Mouse (Mus musculus): ENCODE data around the gene Ddx11. TPM values are rescaled to one million over a fixed set of nuclear protein-coding genes. Genes with fewer than 3 reads are reported as not detected.

Gene Ddx11
- polyA plus RNA-seq (2014; fragmentation: Nextera tagmentation; extraction: Ambion mirVana): 28.0 and 32.5 TPM in 2 replicates

GRCm38 (mm10) chr17:66123066-66123815, at the start of gene Ddx11:
Gene Ddx11, plus strand, starts transcription at chr17:66123520.
- Histone ChIP-seq H3K27ac (replicated peaks; ENCODE audit: low read depth, low read length) (peak within 1 kb of the TSS; percentile 83), H3K4me2 (ENCODE audit: low read depth, severe bottlenecking) (peak within 1 kb of the TSS; percentile 59), H3K9me3 (ENCODE audit: control insufficient read depth, low read length) (no peaks in the 10 kb centered on the region), H3K27me3 (ENCODE audit: control insufficient read depth, insufficient read depth, low read length) (no peaks in the 10 kb centered on the region), H3K4me3 (ENCODE audit: low read depth, low read length) (peak within 1 kb of the TSS; percentile 76), H3K4me1 (ENCODE audit: control insufficient read depth, insufficient read depth, low read length) (no peaks in the 10 kb centered on the region), H3K9ac (ENCODE audit: low read length) (peak within 1 kb of the TSS; percentile 67), H3K36me3 (ENCODE audit: control insufficient read depth, insufficient read depth, low read length) (peaks cover 7% of the 10 kb centered on the region)
- WGBS: 7% methylated on average over 45 of the region's 45 CpGs
- ATAC-seq (ENCODE audit: insufficient number of reproducible peaks, low FRiP score, low TSS enrichment, low read depth) (peak; percentile 86), DNase-seq (ENCODE audit: low spot score) (peak; percentile 96)

- Histone ChIP-seq H3K27me3 (ENCODE audit: control insufficient read depth, insufficient read depth, low read length) (no peaks in the 10 kb centered on the region), H3K9ac (ENCODE audit: low read length) (no peak overlapping the region), H3K27ac (replicated peaks; ENCODE audit: low read depth, low read length) (no peak overlapping the region), H3K4me2 (ENCODE audit: low read depth, severe bottlenecking) (no peak overlapping the region), H3K4me3 (ENCODE audit: low read depth, low read length) (no peak overlapping the region), H3K4me1 (ENCODE audit: control insufficient read depth, insufficient read depth, low read length) (no peaks in the 10 kb centered on the region), H3K36me3 (ENCODE audit: control insufficient read depth, insufficient read depth, low read length) (no peaks in the 10 kb centered on the region), H3K9me3 (ENCODE audit: control insufficient read depth, low read length) (no peaks in the 10 kb centered on the region)
- ATAC-seq (ENCODE audit: insufficient number of reproducible peaks, low FRiP score, low TSS enrichment, low read depth) (no peak), DNase-seq (ENCODE audit: low spot score) (no peak)
- WGBS: 89% methylated on average over 7 of the region's 7 CpGs
These were observed 49.3 kb upstream of the Ddx11 start for GRCm38 (mm10) chr17:66073971-66074370.

DNA sequence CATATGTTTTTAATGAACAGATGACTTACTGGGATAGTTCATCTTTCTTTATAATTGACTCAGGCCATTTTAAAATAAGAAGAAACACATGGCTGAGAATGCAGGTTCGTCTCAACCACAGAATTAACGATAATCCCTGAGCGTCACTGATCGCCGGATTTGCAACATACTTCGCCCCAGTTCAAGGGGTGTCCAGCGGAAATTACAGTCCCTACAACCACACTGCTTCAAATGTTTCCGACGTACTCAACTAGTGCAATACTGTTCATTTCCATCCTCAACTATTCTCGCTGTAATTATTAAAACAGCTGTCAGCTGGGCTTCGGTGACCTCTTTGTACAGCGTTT, 47.5 kb upstream of the Ddx11 start:
- Histone ChIP-seq H3K4me3 (ENCODE audit: low read depth, low read length) (peak overlapping the region; percentile 77), H3K27me3 (ENCODE audit: control insufficient read depth, insufficient read depth, low read length) (no peaks in the 10 kb centered on the region), H3K36me3 (ENCODE audit: control insufficient read depth, insufficient read depth, low read length) (no peaks in the 10 kb centered on the region), H3K27ac (replicated peaks; ENCODE audit: low read depth, low read length) (no peak overlapping the region), H3K9ac (ENCODE audit: low read length) (no peak overlapping the region; the same call in 1 of the 2 replicates), H3K4me1 (ENCODE audit: control insufficient read depth, insufficient read depth, low read length) (no peaks in the 10 kb centered on the region), H3K9me3 (ENCODE audit: control insufficient read depth, low read length) (no peaks in the 10 kb centered on the region), H3K4me2 (ENCODE audit: low read depth, severe bottlenecking) (peak overlapping the region; percentile 89)
- ATAC-seq (ENCODE audit: insufficient number of reproducible peaks, low FRiP score, low TSS enrichment, low read depth) (no peak), DNase-seq (ENCODE audit: low spot score) (no peak)
- 3% methylated on average over 12 of the region's 12 CpGs for WGBS

GRCm38 (mm10) chr17:66076174-66076927, 47.0 kb upstream of the Ddx11 start:
- Histone ChIP-seq H3K27ac (replicated peaks; ENCODE audit: low read depth, low read length) (peak overlapping the region; percentile 65), H3K9me3 (ENCODE audit: control insufficient read depth, low read length) (no peaks in the 10 kb centered on the region), H3K36me3 (ENCODE audit: control insufficient read depth, insufficient read depth, low read length) (no peaks in the 10 kb centered on the region), H3K4me3 (ENCODE audit: low read depth, low read length) (peak overlapping the region; percentile 77), H3K4me2 (ENCODE audit: low read depth, severe bottlenecking) (peak overlapping the region; percentile 89), H3K27me3 (ENCODE audit: control insufficient read depth, insufficient read depth, low read length) (no peaks in the 10 kb centered on the region), H3K9ac (ENCODE audit: low read length) (peak overlapping the region; percentile 70), H3K4me1 (ENCODE audit: control insufficient read depth, insufficient read depth, low read length) (no peaks in the 10 kb centered on the region)
- under 1% methylated on average over 76 of the region's 95 CpGs for WGBS
- DNase-seq (ENCODE audit: low spot score) (peak; percentile 59), ATAC-seq (ENCODE audit: insufficient number of reproducible peaks, low FRiP score, low TSS enrichment, low read depth) (peak; percentile 89)

DNA sequence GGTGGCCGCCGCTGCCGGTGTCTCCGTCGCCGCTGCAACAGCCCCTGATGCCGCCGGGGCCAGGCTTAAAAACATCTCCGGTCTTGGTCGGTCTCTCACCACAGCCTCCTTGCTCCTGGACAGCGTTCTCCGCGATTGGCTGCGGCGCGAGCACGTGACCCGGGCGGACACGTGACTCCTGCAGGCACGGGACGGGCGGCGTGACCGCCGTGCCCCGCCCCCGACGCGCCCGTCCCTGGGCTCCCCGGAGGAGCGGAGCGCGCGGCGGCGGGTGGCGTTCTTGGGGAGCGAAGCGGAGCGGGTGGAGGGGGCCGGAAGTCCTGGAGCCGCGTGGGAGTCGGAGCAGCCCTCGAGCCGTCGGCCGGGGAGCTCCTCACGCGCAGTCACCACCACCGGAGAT, 46.4 kb upstream of the Ddx11 start, which contains the start of gene Ankrd12:
Ankrd12 (minus strand) TSS at position 156 of the 400 bp plus-strand sequence.
- Histone ChIP-seq H3K9ac (ENCODE audit: low read length) (peak within 1 kb of the TSS; percentile 70), H3K27ac (replicated peaks; ENCODE audit: low read depth, low read length) (peak within 1 kb of the TSS; percentile 68), H3K4me2 (ENCODE audit: low read depth, severe bottlenecking) (peak within 1 kb of the TSS; percentile 89), H3K4me3 (ENCODE audit: low read depth, low read length) (peak within 1 kb of the TSS; percentile 77), H3K27me3 (ENCODE audit: control insufficient read depth, insufficient read depth, low read length) (no peaks in the 10 kb centered on the region), H3K36me3 (ENCODE audit: control insufficient read depth, insufficient read depth, low read length) (no peaks in the 10 kb centered on the region), H3K9me3 (ENCODE audit: control insufficient read depth, low read length) (no peaks in the 10 kb centered on the region), H3K4me1 (ENCODE audit: control insufficient read depth, insufficient read depth, low read length) (no peaks in the 10 kb centered on the region)
- ATAC-seq (ENCODE audit: insufficient number of reproducible peaks, low FRiP score, low TSS enrichment, low read depth) (peak; percentile 94), DNase-seq (ENCODE audit: low spot score) (peak; percentile 93)
- 3% methylated on average over 53 of the region's 53 CpGs for WGBS

DNA sequence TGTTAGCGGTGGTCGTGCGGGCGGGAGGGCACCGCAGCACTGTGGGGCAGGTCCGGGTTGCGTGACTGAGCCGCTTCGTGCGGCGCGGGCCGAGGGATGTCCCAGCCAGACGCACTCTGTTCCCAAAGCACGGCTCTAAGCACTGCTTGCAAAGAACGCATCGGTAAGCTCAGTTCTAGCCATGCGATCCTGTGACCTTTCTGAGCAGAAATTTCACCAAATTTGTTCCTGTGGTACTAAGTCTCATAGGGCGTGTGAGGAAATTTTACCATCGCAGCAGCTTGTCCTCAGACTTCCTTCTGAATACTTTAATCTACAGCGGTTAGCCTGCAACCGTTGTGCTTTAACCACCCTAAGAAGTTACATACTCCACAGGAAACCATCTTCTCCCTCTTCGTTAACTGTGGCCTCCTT, 45.9 kb upstream of the Ddx11 start:
- under 1% methylated on average over 23 of the region's 23 CpGs for WGBS

GRCm38 (mm10) chr17:66084486-66084885, 38.8 kb upstream of the Ddx11 start:
- DNase-seq (ENCODE audit: low spot score): no peak

More for the DNA sequence above, 45.9 kb upstream of the Ddx11 start:
- Histone ChIP-seq H3K9me3 (ENCODE audit: control insufficient read depth, low read length) (no peaks in the 10 kb centered on the region), H3K4me2 (ENCODE audit: low read depth, severe bottlenecking) (peak overlapping the region; percentile 89), H3K9ac (ENCODE audit: low read length) (peak overlapping the region; percentile 70), H3K27ac (replicated peaks; ENCODE audit: low read depth, low read length) (peak overlapping the region; percentile 68), H3K4me1 (ENCODE audit: control insufficient read depth, insufficient read depth, low read length) (no peaks in the 10 kb centered on the region), H3K27me3 (ENCODE audit: control insufficient read depth, insufficient read depth, low read length) (no peaks in the 10 kb centered on the region), H3K36me3 (ENCODE audit: control insufficient read depth, insufficient read depth, low read length) (no peaks in the 10 kb centered on the region), H3K4me3 (ENCODE audit: low read depth, low read length) (peak overlapping the region; percentile 77)
- ATAC-seq (ENCODE audit: insufficient number of reproducible peaks, low FRiP score, low TSS enrichment, low read depth) (peak; percentile 51), DNase-seq (ENCODE audit: low spot score) (no peak)

GRCm38 (mm10) chr17:66085038-66085437, 38.3 kb upstream of the Ddx11 start:
- peaks cover 3% of the 10 kb centered on the region for H3K36me3 ChIP-seq (ENCODE audit: control insufficient read depth, insufficient read depth, low read length)
- DNase-seq (ENCODE audit: low spot score) (no peak), ATAC-seq (ENCODE audit: insufficient number of reproducible peaks, low FRiP score, low TSS enrichment, low read depth) (no peak)
- H3K4me1 ChIP-seq (ENCODE audit: control insufficient read depth, insufficient read depth, low read length): no peaks in the 10 kb centered on the region
- H3K4me2 ChIP-seq (ENCODE audit: low read depth, severe bottlenecking): no peak overlapping the region
- WGBS: 89% methylated on average over 1 of the region's 1 CpGs
- no peak overlapping the region for H3K4me3 ChIP-seq (ENCODE audit: low read depth, low read length)
- no peaks in the 10 kb centered on the region for H3K9me3 ChIP-seq (ENCODE audit: control insufficient read depth, low read length)
- H3K27ac ChIP-seq (replicated peaks; ENCODE audit: low read depth, low read length): no peak overlapping the region
- H3K9ac ChIP-seq (ENCODE audit: low read length): no peak overlapping the region
- no peaks in the 10 kb centered on the region for H3K27me3 ChIP-seq (ENCODE audit: control insufficient read depth, insufficient read depth, low read length)

More at GRCm38 (mm10) chr17:66084486-66084885, 38.8 kb upstream of the Ddx11 start:
- peaks cover 3% of the 10 kb centered on the region for H3K36me3 ChIP-seq (ENCODE audit: control insufficient read depth, insufficient read depth, low read length)
- no peaks in the 10 kb centered on the region for H3K9me3 ChIP-seq (ENCODE audit: control insufficient read depth, low read length)
- H3K4me1 ChIP-seq (ENCODE audit: control insufficient read depth, insufficient read depth, low read length): no peaks in the 10 kb centered on the region
- H3K4me2 ChIP-seq (ENCODE audit: low read depth, severe bottlenecking): no peak overlapping the region
- 92% methylated on average over 1 of the region's 1 CpGs for WGBS
- no peak overlapping the region for H3K4me3 ChIP-seq (ENCODE audit: low read depth, low read length)
- no peak overlapping the region for H3K27ac ChIP-seq (replicated peaks; ENCODE audit: low read depth, low read length)
- ATAC-seq (ENCODE audit: insufficient number of reproducible peaks, low FRiP score, low TSS enrichment, low read depth): no peak
- H3K9ac ChIP-seq (ENCODE audit: low read length): no peak overlapping the region
- no peaks in the 10 kb centered on the region for H3K27me3 ChIP-seq (ENCODE audit: control insufficient read depth, insufficient read depth, low read length)

All from limb, embryonic 11.5 days (tissue).